Mouse (Mus musculus) hindbrain, embryonic 13.5 days (tissue): ENCODE results near the gene Sumo1. TPM values are rescaled to one million over a fixed set of nuclear protein-coding genes. Genes with fewer than 3 reads are reported as not detected.
"Not testable (repeated sequence)": the region's sequence is repeated elsewhere in the genome, so short reads cannot be mapped to it uniquely, and the experiment has no call there.

ENCODE experiments used
- ATAC-seq: fragments of 200-750 bp; cut with Nextera tagmentation; 2 replicates; pipeline ENCODE4 v1.8.0; 2017; ENCODE audit warnings: moderate TSS enrichment; ENCODE audit not compliant: low FRiP score
- H3K27ac ChIP-seq: fragments of 300-500 bp; sonication (generic); 2 replicates; pipeline ENCODE4 v1.5.1; 2015; ENCODE audit warnings: inconsistent platforms, mild to moderate bottlenecking, moderate library complexity
- H3K27me3 ChIP-seq: fragments of 300-500 bp; sonication (generic); 2 replicates; pipeline ENCODE4 v1.6.1; 2015; ENCODE audit warnings: mild to moderate bottlenecking, inconsistent platforms
- H3K36me3 ChIP-seq: fragments of 300-500 bp; sonication (generic); 2 replicates; pipeline ENCODE4 v1.6.1; 2015; ENCODE audit warnings: mild to moderate bottlenecking, inconsistent platforms
- H3K4me1 ChIP-seq: fragments of 300-500 bp; sonication (generic); replicated peaks from 2 replicates; pipeline ENCODE4 v1.6.1; 2015; ENCODE audit warnings: inconsistent platforms
- H3K4me2 ChIP-seq: fragments of 300-500 bp; sonication (generic); 2 replicates; pipeline ENCODE4 v1.6.1; 2015; ENCODE audit warnings: inconsistent platforms, mild to moderate bottlenecking, moderate library complexity
- H3K4me3 ChIP-seq: fragments of 300-500 bp; sonication (generic); 2 replicates; pipeline ENCODE4 v1.5.1; 2015; ENCODE audit warnings: mild to moderate bottlenecking, inconsistent platforms
- H3K9ac ChIP-seq: fragments of 300-500 bp; sonication (generic); 2 replicates; pipeline ENCODE4 v1.6.1; 2015; ENCODE audit warnings: mild to moderate bottlenecking, inconsistent platforms
- H3K9me3 ChIP-seq: fragments of 300-500 bp; sonication (generic); 2 replicates; pipeline ENCODE4 v1.6.1; 2016; ENCODE audit warnings: inconsistent platforms
- WGBS: fragments of 180-500 bp; shearing (Covaris S2); methylation state at CpG from one replicate; pipeline ENCODE4 v1.1.7; 2015; 5-methylcytosine and 5-hydroxymethylcytosine counted together
- polyA plus RNA-seq: library from polyadenylated mRNA; unstranded; fragments of >200 nt; fragmentation: Nextera tagmentation; extraction: Ambion mirVana; gene quantifications from 2 replicates; pipeline ENCODE4 v1.2.1, GENCODE M21; 2015

Gene Sumo1
- polyA plus RNA-seq, 1 experiment from 2014 or later, result 416 TPM

DNA sequence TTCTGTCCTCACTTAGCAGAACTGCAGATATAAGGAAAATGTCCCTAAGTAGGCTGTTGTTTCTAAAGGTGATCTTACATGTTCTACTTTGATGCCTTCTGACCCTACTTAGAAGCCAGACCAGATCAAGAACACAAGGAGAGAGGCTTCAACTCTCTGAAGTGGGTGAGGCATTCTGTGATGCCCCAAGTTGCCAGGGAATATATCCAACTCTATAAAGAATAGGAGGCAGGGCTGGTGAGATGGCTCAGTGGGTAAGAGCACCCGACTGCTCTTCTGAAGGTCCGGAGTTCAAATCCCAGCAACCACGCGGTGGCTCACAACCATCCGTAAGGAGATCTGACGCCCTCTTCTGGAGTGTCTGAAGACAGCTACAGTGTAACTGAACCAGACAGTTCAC, 40.3 kb downstream of the Sumo1 start:
- WGBS, result 92% methylated on average over 6 of the region's 6 CpGs
- H3K36me3 ChIP-seq, H3K27ac ChIP-seq, H3K27me3 ChIP-seq, ATAC-seq, H3K4me2 ChIP-seq, H3K4me1 ChIP-seq, H3K9ac ChIP-seq, H3K9me3 ChIP-seq, H3K4me3 ChIP-seq: not testable (repeated sequence)

DNA sequence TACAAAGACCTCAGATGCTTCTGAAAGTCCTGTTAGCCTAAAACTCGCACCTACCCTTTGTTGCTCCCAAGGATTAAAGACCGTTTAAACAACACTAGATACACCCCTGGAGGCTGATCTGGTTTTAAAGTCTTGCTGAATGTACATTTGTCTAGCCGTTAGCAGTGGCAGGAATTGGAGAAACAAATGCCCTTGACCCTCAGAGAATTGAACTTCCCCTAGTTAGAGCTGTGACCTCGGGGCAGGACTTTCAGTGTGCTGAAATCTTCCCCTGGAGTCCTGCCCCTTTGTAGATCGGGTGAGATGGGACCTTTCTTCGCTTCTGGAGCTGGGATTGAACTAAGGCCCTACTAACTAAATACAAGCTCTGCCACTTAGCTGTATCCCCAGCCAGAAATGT, 41.4 kb downstream of the Sumo1 start:
- no peak for ATAC-seq
- no peaks in the 10 kb centered on the region for H3K4me1 ChIP-seq
- 66% methylated on average over 6 of the region's 6 CpGs for WGBS

DNA sequence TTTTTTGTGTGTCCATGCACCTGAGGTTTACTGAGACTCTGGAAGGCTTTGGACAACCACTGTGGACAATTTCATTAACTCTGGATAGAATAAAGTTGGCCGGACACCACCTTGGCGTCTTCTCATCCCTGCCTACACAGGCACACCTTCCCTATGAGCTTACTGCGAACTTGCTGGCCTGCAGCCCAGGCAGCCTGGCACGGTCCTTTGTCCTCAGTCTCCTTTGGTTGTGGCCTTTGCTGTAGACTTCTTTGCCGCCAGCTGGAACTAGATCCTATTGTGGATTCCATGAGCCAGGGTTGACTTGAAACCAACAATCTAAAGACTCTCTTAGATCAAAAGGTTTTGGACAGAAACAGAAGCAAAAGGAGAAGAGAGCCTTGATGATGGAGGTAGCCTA, 45.2 kb downstream of the Sumo1 start:
- no peak for ATAC-seq
- Histone ChIP-seq H3K4me2 (no peak overlapping the region), H3K9me3 (no peaks in the 10 kb centered on the region), H3K4me1 (no peaks in the 10 kb centered on the region), H3K27me3 (no peaks in the 10 kb centered on the region), H3K9ac (no peak overlapping the region), H3K27ac (no peak overlapping the region), H3K4me3 (no peak overlapping the region), H3K36me3 (no peaks in the 10 kb centered on the region)
- 82% methylated on average over 5 of the region's 5 CpGs for WGBS

More for the DNA sequence above, 41.4 kb downstream of the Sumo1 start:
- Histone ChIP-seq H3K4me2 (no peak overlapping the region), H3K4me3 (no peak overlapping the region), H3K27ac (no peak overlapping the region), H3K36me3 (no peaks in the 10 kb centered on the region), H3K27me3 (no peaks in the 10 kb centered on the region), H3K9me3 (no peaks in the 10 kb centered on the region), H3K9ac (no peak overlapping the region)

DNA sequence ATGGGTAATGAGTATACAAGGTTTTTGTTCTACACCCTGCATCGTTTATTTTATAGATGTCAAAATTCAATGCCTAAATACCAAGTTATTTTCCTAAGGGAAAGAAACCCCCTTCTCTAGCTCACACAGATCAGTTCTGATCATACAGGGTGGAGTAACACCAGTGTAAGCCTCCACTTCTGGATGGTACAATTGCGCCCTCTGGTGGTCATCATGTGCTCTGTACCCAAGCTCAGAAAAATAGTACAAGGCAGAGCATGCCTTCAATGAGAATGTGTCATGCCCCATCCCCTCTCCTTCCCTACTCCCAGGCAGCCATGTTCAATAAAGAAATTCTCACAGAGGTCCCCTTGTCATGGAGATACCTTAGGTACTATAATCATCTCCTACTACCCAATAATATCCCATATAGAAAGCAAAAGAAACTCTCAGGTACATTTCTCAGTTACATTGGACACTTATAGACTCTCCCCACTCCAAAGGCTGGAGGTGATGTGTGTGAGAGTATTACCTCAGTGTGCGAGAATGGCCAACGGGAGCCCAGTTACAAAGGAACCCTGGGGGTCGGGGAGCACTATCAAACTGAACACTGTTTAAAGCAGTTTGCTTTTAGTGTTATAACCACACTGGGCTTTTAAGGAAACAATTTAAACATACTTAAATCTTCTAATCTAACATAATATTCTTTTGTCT, 47.2 kb downstream of the Sumo1 start:
- Histone ChIP-seq H3K9ac (no peak overlapping the region), H3K4me2 (no peak overlapping the region), H3K36me3 (no peaks in the 10 kb centered on the region), H3K27me3 (no peaks in the 10 kb centered on the region), H3K4me1 (no peaks in the 10 kb centered on the region), H3K4me3 (no peak overlapping the region), H3K27ac (no peak overlapping the region), H3K9me3 (no peaks in the 10 kb centered on the region)
- WGBS, result 33% methylated on average over 5 of the region's 5 CpGs
- ATAC-seq, result peak; percentile 97

DNA sequence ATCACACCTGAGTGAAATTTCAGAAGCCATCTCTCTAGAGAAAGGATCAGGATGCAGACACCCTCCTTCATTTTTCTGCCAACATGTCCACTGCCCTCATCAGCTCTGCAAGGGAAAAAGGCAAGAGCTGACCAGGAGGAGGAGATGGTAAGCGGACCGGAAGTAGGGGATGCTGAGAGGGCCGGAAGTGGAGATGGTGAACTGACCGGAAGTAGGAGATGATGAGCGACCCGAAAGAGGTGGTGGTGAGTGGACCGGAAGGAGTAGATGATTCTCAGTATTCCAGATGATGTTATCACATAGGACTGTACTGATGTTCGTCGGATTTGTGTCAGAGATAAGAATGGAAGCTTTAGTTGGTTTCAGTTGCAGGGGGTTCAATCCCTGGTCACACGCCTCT, 51.4 kb downstream of the Sumo1 start:
- WGBS, result 92% methylated on average over 10 of the region's 10 CpGs
- Histone ChIP-seq H3K9me3 (no peaks in the 10 kb centered on the region), H3K4me2 (no peak overlapping the region), H3K4me3 (no peak overlapping the region), H3K27ac (no peak overlapping the region), H3K4me1 (no peaks in the 10 kb centered on the region; the same call in 1 of the 2 replicates), H3K9ac (no peak overlapping the region), H3K36me3 (no peaks in the 10 kb centered on the region), H3K27me3 (no peaks in the 10 kb centered on the region)
- no peak for ATAC-seq

DNA sequence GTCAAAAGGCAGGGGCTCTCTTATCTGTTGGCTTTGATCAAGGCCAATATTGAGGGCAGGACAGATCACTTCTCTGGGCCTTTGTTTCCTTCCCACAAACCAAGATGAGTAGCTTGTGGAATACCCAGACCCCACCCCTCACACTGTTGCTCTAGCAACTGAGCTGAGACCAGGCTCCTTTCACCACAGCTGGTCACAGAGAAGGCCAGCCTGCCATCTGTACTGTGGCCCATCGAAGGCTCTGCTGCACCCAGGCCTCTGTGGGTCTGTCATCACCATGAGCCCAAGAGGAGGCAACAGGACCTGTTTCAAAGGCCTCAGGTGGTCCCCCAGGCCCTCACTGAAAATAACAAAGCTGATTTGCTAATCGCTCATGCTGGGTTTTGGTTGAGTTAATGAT, 55.6 kb downstream of the Sumo1 start:
- Histone ChIP-seq H3K27ac (no peak overlapping the region), H3K4me3 (no peak overlapping the region), H3K4me1 (no peaks in the 10 kb centered on the region; the same call in 1 of the 2 replicates), H3K36me3 (no peaks in the 10 kb centered on the region), H3K9me3 (no peaks in the 10 kb centered on the region), H3K4me2 (no peak overlapping the region), H3K9ac (no peak overlapping the region), H3K27me3 (no peaks in the 10 kb centered on the region)
- ATAC-seq, result no peak
- 83% methylated on average over 2 of the region's 2 CpGs for WGBS

DNA sequence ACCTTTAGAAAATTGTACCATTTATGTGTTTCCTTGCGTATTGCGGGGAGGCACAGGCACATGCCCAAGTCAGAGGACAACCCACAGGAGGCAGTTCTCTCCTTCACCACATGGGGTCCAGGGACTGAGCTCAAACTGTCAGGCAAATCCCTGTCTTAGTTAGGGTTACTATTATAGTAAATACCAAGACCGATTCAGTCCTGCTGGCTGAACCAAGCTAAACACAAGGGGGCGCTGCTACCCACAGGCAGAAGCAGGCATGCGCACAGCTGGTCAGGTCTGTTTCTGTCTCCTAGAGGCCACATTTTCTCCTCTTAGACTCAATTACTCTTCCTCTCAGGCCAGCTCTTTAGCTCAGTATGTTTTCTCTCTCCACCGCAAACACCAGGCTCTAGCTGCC, 56.8 kb downstream of the Sumo1 start:
- Histone ChIP-seq H3K4me1 (no peaks in the 10 kb centered on the region; the same call in 1 of the 2 replicates), H3K36me3 (no peaks in the 10 kb centered on the region), H3K27me3 (no peaks in the 10 kb centered on the region), H3K4me3 (no peak overlapping the region), H3K9ac (no peak overlapping the region), H3K4me2 (no peak overlapping the region), H3K27ac (no peak overlapping the region), H3K9me3 (no peaks in the 10 kb centered on the region)
- WGBS, result 44% methylated on average over 6 of the region's 6 CpGs
- ATAC-seq, result no peak

DNA sequence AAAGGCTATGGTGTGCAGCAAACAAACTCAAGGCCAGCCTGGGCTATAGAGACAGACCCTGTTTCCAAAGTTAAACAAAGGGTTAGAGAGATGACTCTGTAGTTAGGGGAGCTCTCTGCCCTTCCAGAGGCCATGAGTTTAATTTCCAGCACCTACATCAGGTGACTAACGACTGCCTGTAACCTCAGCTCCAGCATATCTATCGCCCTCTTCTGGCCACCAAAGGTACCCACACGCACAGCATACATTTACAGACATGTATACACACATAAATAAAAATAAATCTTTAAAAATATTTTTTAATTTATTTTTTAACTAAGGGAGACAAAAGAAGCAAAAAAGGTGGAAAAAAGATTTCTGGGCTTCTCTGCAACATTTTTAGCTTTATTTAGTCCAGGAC, 59.7 kb downstream of the Sumo1 start:
- Histone ChIP-seq H3K27me3 (no peaks in the 10 kb centered on the region), H3K36me3 (no peaks in the 10 kb centered on the region), H3K27ac (no peak overlapping the region), H3K9me3 (no peaks in the 10 kb centered on the region), H3K4me3 (no peak overlapping the region), H3K9ac (no peak overlapping the region), H3K4me2 (no peak overlapping the region), H3K4me1 (no peaks in the 10 kb centered on the region; the same call in 1 of the 2 replicates)
- ATAC-seq, result no peak
- 94% methylated on average over 3 of the region's 3 CpGs for WGBS

DNA sequence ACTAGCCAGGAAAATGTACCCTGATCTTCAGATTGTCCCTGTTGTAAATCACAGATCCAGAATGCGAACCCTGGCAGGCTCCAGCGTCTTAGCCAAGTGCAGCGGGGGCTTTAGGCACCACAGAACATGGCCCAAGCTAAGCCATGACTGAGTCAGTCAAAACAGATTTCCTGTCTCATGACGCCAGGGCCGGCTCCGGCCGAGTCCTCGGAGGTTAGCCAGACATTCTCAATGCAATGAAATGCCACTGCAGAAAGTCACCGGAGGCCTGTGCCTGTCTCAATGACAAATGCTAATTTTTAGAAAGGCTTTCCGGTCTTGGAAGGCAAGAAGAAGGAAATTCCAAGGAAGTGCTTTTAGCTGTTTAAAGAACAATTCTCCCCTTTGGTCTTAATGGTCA, 60.7 kb downstream of the Sumo1 start:
- Histone ChIP-seq H3K36me3 (no peaks in the 10 kb centered on the region), H3K4me1 (no peaks in the 10 kb centered on the region; the same call in 1 of the 2 replicates), H3K4me3 (no peak overlapping the region), H3K4me2 (no peak overlapping the region), H3K9me3 (no peaks in the 10 kb centered on the region), H3K27ac (no peak overlapping the region), H3K9ac (no peak overlapping the region), H3K27me3 (no peaks in the 10 kb centered on the region)
- no peak for ATAC-seq
- WGBS, result 82% methylated on average over 10 of the region's 10 CpGs

DNA sequence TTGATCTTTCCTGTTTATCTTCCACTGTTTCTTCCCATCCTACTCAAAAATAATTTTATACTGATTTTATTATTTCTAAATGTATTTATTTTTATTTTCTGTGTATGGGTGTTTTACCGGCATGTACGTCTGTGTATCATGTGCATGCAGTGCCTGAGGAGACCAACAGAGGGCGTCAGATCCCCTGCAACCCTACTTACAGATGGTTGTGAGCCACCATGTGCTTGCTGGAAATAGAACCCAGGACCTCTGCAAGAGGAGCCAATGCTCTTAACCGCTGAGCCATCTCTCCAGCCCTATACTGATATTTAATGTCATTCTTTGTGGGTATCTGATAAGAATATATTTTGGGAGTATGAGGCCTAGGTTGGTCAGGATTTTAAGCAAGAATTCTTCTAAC, 61.2 kb downstream of the Sumo1 start:
- no peak overlapping the region for H3K4me3 ChIP-seq
- no peak for ATAC-seq
- no peak overlapping the region for H3K27ac ChIP-seq
- 82% methylated on average over 4 of the region's 4 CpGs for WGBS
- no peaks in the 10 kb centered on the region; the same call in 1 of the 2 replicates for H3K4me1 ChIP-seq
- H3K27me3 ChIP-seq, result no peaks in the 10 kb centered on the region
- H3K9me3 ChIP-seq, result no peaks in the 10 kb centered on the region
- no peak overlapping the region for H3K9ac ChIP-seq
- H3K36me3 ChIP-seq, result no peaks in the 10 kb centered on the region
- H3K4me2 ChIP-seq, result no peak overlapping the region

DNA sequence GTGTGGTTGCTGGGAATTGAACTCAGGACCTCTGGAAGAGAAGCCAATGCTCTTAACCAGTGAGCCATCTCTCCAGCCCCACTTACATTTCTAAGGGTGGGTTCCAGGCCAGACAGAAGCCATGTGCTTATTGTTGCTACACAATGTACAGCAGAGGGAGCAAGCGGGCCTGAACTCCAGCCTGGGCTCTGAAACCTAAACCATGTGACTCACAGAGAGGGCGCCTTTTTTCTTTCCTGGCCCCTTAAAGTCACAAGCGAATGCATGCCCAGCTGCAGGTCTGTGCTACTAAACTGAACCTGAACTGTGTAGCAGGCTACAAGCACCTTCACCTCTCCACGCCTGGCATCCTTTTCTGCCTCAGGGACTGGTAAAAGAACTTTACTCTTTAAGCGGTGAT, 61.7 kb downstream of the Sumo1 start:
- Histone ChIP-seq H3K4me2 (no peak overlapping the region), H3K9me3 (no peaks in the 10 kb centered on the region), H3K36me3 (no peaks in the 10 kb centered on the region), H3K4me1 (no peaks in the 10 kb centered on the region), H3K27me3 (no peaks in the 10 kb centered on the region), H3K4me3 (no peak overlapping the region), H3K9ac (no peak overlapping the region), H3K27ac (no peak overlapping the region)
- no peak for ATAC-seq
- 73% methylated on average over 5 of the region's 5 CpGs for WGBS

DNA sequence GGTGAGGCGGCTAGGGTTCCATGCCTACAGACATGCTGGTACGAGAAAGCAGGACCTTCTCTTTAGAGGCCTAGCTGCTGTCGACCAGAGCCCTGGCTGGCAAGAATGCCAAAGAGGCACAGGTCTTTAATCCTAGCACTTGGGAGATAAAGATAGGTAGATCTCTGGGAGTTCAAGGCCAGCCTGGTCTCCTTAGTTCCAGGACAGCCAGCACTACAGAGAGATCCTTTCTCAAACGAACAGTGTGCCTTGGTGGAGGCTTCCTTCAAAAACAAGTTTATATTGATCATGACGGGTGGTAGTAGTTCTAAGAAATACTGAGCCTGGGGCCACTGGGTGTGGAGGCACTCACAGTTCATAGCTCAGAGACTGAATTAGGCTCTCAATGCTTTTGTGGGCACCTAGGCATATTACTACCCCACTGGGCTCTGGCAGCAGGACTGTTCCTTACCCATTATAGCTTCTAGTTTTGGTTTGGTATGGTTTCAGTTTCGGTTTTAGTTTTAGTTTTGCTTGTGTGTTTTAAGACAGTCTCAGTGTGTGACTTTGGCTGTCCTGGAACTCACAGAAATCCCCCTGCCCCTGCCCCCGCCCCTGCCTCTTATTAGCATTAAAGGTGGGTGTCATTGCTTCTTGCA, 62.4 kb downstream of the Sumo1 start:
- Histone ChIP-seq H3K27ac (no peak overlapping the region), H3K9ac (no peak overlapping the region), H3K36me3 (no peaks in the 10 kb centered on the region), H3K4me3 (no peak overlapping the region), H3K4me1 (no peaks in the 10 kb centered on the region), H3K4me2 (no peak overlapping the region), H3K27me3 (no peaks in the 10 kb centered on the region), H3K9me3 (no peaks in the 10 kb centered on the region)
- ATAC-seq, result no peak
- 87% methylated on average over 7 of the region's 7 CpGs for WGBS

DNA sequence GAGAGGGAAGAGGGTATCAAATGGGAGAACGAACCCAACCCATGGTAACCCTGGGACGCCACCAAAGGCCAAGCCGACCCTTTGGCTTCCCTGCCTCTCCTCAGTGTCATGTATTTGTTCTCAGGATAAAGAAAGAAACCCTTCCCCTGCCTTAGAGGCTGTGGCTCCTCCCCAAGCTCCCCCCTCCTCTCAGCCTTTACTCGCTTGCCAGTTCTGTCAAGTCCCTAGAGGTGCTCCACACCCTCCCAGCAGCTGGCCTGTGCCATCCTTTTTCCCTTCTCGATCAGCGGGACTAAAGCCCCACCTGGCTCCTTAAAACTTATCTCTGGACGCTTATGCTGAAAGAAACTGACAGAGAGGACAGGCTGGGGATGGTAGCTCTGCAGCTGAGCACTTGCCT, 63.6 kb downstream of the Sumo1 start:
- Histone ChIP-seq H3K4me3 (no peak overlapping the region), H3K4me1 (no peaks in the 10 kb centered on the region), H3K27ac (no peak overlapping the region), H3K9me3 (no peaks in the 10 kb centered on the region), H3K4me2 (no peak overlapping the region), H3K36me3 (no peaks in the 10 kb centered on the region), H3K27me3 (no peaks in the 10 kb centered on the region), H3K9ac (no peak overlapping the region)
- ATAC-seq, result 0 out of 2 replicates have a peak, but pooled peaks have one; percentile 7
- 31% methylated on average over 7 of the region's 7 CpGs for WGBS
